Mouse (Mus musculus) heart, adult 11 months (tissue): Measurements from ENCODE around the gene Syn3.

Source experiments
- DNase-seq: peaks from one replicate; pipeline ENCODE4 v3.0.0; 2022

Gene Syn3

GRCm38 (mm10) chr10:86367346-86367745 lies 131.3 kb downstream of the Syn3 start:
- no peak for DNase-seq

DNA sequence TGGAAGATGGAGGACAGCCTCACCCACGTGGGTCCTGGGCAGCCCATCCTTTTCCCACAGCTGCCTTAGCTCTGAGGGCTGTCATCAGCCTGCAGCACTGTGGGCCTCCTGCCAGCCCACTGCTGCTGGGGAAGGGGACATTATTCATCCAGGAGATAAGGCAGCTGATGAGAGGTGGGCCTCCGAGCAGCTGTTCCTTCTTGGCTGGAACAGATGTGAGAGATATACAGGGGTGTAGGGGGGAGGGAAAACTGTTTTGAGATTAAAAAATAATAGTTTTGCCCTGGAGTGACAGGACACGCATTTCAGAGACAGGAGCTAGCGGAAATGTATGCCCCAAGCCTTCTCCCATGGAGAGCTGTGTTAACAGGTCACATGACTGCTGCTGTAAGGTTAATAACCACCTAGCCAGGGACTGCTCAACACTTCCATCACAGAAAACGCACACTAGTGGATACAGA lies 133.0 kb downstream of the Syn3 start:
- DNase-seq, result peak; percentile 98

DNA sequence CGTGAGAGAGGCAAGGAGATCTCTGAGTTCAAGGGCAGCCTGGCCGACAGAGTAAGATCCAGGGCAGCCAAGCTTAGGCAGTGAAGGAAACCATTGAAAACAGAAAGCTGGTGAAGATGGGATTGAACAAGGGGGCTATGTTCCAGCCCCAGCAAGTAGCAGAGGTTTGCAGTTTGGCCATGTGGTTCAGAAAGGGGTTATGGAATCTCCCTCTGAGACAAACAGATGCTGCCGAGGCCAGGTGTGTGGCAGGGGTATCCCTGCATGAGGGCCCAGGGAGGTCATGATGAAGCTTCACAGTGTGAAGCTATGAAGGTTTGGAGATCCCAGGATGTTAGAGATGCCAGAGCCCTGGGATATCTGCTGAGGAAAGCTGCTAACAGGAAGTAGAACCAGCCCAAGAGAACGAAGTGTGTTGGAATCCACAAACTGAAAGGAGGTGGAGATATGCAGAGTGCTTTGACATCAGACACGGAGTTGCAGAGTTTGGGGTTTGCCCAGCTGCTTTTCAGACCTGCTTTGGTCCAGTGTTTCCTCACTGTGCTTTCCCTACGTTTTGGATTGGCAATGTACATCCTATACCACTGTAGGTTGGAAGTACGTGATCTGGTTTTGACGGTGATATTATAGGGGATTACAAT lies 134.9 kb downstream of the Syn3 start:
- DNase-seq, result no peak

DNA sequence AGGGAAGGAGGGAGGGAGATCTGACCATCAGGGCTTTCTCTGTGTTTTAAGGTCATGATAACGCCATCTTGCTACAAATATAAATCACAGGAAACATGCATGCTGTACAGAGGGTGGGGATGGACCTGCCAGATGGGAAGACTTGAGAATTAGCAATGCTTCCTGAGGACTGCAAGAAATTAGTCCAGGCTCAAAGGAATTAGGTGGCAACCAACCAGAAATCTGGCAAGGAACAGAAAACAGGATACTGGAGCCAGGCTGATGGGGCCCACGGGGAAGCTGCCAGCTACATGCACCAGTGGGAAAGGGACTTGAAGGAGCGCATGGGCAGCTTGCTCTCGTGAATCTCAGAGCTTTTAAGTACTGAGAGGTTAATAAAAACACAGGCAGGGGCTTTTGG lies 139.0 kb downstream of the Syn3 start:
- peak; percentile 92 for DNase-seq

- DNase-seq, result peak; percentile 88
Observed at GRCm38 (mm10) chr10:86359208-86359607, 139.5 kb downstream of the Syn3 start.

DNA sequence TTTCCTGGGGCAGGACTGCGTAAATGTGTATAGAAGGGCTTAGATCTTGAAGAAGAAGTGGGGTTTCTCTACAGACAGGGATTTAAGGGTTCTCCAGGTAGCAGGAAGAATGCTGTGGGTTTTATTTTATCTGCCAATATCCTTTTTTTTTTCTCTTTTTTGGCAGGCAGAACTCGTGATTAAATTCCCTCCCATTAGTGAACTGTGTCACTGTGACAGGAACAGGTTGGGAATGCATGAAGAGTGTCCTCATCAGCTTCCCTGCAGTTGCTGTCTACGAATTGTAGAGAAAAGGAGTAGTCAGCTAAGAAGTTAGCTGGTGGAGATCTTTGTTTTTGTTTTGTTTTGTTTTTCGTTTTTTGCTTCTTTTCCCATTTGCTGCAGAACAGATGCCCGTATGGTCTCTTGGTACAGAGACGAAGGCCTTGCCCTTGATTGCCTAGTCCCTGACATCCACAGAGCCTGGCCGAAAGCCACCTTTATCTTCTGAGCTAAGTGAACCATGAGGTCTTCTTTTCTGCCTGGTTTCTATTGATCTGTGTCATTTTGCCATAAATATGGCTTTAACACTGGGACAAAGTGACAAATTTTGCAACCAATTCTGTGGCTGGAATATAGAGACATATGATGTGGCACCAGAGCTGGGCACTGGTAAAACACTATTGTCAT lies 140.3 kb downstream of the Syn3 start:
- no peak for DNase-seq

DNA sequence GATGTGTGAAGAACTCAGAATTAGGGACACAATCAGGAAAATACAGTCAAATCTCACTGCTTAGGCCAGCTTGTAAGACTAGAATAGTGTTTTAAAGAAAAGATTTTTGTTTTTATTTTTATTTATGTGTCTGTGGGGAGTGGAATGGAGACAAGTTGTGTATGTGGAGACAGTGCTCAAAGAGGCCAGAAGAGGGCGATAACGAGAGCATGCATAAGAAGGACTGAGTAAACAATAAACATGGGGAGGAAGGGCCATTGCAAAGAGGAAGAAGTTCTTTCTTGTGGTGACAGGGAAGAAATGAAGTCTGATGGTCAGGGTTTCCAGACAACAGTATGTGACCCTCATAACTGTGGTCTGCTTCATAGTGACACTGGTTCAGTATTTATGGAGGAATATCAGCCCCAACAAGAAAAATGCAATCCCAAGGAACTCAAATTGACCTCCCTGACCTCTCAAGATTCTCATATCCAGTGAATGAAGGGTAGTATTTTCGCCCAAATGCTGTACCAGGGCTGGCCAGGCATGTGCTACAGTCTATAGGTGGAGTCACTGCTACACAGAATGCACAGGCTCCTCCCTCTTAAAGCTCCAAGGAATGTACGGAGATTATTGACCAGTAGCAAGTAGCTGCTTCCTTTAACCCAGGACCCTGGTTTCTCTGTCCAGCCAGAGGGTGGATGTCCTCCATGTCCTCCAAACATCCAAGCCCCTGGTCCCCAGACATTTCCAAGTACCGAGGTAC lies 141.7 kb downstream of the Syn3 start:
- peak; percentile 88 for DNase-seq

- no peak for DNase-seq
Observed at GRCm38 (mm10) chr10:86352521-86352920, 146.2 kb downstream of the Syn3 start.

DNA sequence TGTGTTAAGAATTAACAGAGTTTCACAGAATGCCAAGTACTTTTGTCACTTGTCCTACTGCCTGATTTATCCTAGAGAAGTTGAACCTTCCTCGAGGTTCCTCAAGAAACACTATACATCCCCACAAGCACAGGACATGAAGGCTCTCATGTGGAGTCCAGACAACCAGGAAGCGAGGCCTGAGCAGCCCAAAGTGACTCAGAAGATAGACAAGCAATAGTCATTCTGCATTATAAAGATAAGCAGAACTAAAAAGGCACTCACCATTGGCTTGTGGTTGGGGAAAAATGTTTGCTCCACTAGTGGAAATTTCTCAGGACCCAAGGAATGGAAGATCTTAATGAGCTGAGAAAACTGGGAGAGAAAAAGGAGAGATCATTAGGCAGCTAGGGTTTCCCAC lies 147.4 kb downstream of the Syn3 start:
- DNase-seq, result no peak

GRCm38 (mm10) chr10:86346235-86346840 lies 152.4 kb downstream of the Syn3 start:
- peak; percentile 91 for DNase-seq

GRCm38 (mm10) chr10:86345645-86346044 lies 153.1 kb downstream of the Syn3 start:
- DNase-seq, result peak; percentile 90

- DNase-seq, result peak; percentile 97
Observed at GRCm38 (mm10) chr10:86344654-86345053, 154.0 kb downstream of the Syn3 start.

GRCm38 (mm10) chr10:86343931-86344330 lies 154.8 kb downstream of the Syn3 start:
- DNase-seq, result peak; percentile 91

DNA sequence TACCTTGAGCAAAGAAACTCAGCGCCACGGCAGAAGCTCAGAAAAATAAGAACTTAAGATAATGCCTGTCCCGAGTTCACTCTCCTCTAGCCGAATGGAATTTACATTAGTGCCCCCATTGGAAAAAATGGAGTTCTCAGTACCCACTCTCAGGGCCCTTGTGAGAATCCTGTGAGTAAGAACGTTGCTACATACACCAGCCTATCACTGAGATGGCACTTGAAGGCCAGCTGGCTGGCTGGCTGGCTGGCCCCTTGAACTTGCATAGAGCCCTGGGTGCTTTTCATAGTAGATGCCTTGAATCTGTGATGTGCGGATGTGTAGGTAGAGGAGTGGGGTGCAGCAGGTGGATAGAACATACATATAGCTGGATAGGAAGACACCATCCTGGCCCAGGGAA lies 155.3 kb downstream of the Syn3 start:
- DNase-seq, result no peak

DNA sequence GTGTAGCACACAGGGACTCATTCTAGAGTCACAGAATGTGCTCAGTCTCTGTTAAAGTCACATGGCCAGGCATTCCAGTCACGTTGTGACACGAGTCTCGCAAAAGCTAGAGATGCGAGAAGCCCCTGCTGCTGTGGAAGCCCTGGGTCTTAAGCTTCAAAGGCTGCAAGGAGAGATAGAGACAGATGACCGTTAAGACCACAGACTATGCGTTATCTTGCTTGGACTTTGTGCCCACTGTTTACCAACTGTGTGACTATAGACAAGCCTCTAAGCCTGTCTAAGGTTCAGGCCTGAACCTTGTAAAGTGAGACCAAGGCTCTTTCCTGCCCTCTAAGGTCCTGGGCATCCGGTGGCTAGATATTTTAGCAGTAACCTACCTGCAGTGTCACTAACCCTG lies 156.0 kb downstream of the Syn3 start:
- peak; percentile 88 for DNase-seq

- peak; percentile 93 for DNase-seq
Observed at GRCm38 (mm10) chr10:86342151-86342550, 156.5 kb downstream of the Syn3 start.

DNA sequence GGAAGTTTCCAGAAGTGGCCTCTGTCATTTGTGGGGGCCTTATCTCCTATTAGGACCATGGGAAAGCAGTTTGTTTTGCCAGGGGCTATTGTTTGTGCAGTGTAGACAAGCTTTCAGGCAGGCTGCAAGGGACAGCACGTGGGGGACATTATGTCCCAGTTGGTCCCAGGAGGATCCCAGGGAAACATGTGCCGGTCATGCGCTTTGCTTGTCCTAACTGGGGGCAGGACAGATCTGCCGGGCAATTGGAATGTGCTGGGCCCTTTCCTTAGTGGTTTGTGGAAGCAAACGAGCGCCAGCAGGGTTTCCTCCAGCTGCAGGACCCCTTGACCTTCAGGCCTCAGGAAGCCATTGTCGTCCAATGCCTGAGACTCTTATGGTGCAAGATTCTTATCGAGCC lies 157.1 kb downstream of the Syn3 start:
- DNase-seq, result peak; percentile 100

DNA sequence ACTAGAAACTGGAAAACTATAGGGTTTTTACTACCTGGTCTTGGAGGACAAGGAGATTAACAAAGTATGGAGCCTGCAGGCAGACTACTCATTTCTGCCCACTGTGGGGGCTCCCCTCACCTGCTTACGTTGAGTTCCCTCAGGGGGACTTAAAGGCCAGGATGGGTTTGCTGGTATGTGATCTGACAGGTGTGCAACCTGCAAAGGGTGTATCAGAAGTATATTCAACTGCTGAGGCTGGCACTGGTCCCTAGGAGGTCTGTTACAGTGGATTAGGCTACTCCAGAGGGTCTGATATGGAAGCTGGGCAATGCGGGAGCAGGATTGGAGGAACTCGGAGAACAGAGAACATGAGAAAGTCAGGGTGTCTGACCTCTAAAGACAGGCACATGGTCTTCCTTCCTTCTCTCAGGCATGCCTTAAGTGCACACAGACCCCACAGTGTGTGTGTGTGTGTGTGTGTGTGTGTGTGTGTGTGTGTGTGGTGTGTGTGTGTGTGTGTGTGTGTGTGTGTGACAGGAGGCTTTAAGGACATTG lies 157.6 kb downstream of the Syn3 start:
- peak; percentile 93 for DNase-seq

DNA sequence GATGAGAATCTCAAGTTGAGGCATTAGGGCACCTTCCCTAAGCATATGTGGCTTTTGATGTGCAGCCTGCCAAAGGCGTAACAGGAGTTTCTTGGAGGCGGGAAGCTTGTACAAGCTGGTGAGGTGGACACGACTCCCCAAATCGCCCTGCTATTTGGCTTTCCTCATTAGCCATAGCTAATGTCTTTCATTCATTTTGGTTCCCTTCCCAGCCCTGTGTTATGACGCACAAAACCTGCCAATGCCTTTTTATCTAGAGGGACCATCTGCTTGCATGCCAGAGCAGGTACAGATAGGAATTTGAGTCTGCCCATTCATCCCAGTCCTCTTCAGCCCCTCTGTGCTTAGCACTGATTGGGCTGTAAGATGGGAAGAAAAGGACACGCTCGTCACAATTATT lies 158.3 kb downstream of the Syn3 start:
- peak; percentile 91 for DNase-seq

DNA sequence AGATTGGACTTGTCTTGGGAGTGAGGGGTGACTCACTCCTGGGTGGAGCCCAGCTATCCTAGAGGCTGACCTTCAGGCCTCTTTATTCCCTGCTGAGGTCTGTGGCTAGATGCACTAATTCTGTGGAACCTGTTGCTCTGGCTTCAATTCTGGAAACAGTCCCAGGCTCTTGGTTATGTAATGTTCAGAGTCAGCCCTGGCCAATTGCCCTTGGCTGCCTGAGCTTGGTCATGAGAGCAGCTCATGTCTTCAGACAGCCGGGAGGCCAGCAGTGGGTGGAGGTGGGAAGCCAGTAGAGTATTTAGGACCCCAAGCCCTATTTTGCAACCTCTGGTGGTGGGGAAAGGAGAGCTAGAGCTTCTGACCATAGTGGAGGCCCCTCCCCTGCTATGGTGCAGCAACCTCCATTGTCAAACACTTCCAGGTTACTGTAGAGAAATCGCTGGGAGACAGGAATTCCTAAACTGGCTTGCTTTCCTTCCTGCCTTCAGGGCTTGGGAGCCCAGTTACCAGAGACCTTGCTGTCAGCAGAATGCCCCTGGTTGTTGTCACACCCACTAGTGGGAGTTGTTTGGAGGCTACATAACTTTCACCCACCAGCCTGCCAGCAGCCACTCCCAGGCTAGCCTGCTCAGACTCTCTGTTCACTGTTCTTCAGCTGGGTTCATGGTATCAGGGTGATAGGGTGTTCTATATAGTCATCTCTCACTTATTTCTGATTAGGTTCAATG lies 158.9 kb downstream of the Syn3 start:
- peak; percentile 100 for DNase-seq

DNA sequence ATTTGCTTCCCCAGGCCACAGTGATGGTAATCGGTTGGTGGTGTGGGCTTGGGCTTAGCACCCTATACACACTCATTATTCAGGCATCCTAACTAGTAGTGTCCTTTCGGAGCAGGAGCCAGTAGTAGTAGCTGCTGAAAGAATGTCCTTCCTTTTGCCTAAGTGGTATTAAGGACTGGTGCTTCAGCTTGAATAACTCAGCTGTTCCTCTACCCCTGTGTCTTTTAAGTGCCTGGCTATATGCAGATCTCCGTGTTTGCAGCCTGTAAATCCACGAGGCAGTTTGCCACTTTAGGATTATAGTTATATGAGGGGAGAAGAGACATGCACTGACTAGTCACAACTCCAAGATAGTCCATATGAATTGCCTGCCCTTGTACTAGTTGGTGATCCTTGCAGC lies 159.6 kb downstream of the Syn3 start:
- peak; percentile 91 for DNase-seq

- DNase-seq, result peak; percentile 91
Observed at GRCm38 (mm10) chr10:86338121-86338715, 160.5 kb downstream of the Syn3 start.
